Comparison of ENCODE assay signal across 21 mouse cellular contexts in genomic region chr1:42788413-42788812, GRCm38 (mm10).
DNase-seq lines count a peak whose midpoint lies in the region; TF ChIP-seq lines count a peak whose summit lies in the region.
"Had no signal": no experiment of that assay in that cellular context is flagged by ENCODE, and none has a peak within 500 bp of the region (broad histone marks: within the 10 kb centered on the region; RNA-seq: fewer than 3 reads in every experiment).

No protein-coding gene starts in this region.

- DNase-seq in heart, embryonic 10.5 days (ENCODE audit: low spot score), result peak; percentile 60
- no peak for DNase-seq in heart, postnatal 14 days
- no peak for DNase-seq in left cerebral cortex, adult 2 months (ENCODE audit: extremely low spot score in 1 of 2, low spot score in 2 of 2)
- no peak for DNase-seq in left cerebral cortex, adult 9 months (ENCODE audit: low spot score in 2 of 2)
- no peak for DNase-seq in left cerebral cortex, postnatal 25 days (ENCODE audit: low spot score in 2 of 2)
- DNase-seq: adrenal gland, adult 8-10 months; adrenal gland, postnatal 25 days; B cell, adult 2 months; cerebellum, adult 18-20 months; cerebellum, adult 9-10 months; cerebellum, postnatal 14 days; forebrain, postnatal 0 days; gastrocnemius, postnatal 10 days; gastrocnemius, postnatal 36 days; heart, adult 2 months; heart, postnatal 36 days had no signal

- H3K27me3 ChIP-seq in heart, embryonic 10.5 days (ENCODE audit: insufficient read depth, poor library complexity, severe bottlenecking), result no peaks in the 10 kb centered on the region
- H3K27me3 ChIP-seq: embryonic facial prominence, embryonic 12.5 days; embryonic facial prominence, embryonic 15.5 days; hindbrain, embryonic 13.5 days had no signal

- 64% methylated on average over 6 of the region's 6 CpGs for WGBS in heart, embryonic 10.5 days

- no peaks in the 10 kb centered on the region for H3K36me3 ChIP-seq in heart, embryonic 10.5 days
- H3K36me3 ChIP-seq: embryonic facial prominence, embryonic 12.5 days; embryonic facial prominence, embryonic 15.5 days; hindbrain, embryonic 10.5 days; hindbrain, embryonic 13.5 days had no signal

- intact Hi-C loops in heart, postnatal 14 days (cut with DNase I), result no loop called here
- intact Hi-C loops in left cerebral cortex, adult 2 months (cut with DNase I), result loop anchor here (5.0 to 10.0 kb wide), 2 partner anchors 1514 to 1901 kb away; no protein-coding TSS in a partner anchor
- intact Hi-C loops in left cerebral cortex, postnatal 25 days (cut with DNase I), result no loop called here

- H3K4me1 ChIP-seq in heart, embryonic 10.5 days, result no peaks in the 10 kb centered on the region
- no peaks in the 10 kb centered on the region for H3K4me1 ChIP-seq in cortical plate, adult 2 months (ENCODE audit: control insufficient read depth, insufficient read depth, low read length)
- H3K4me1 ChIP-seq: embryonic facial prominence, embryonic 12.5 days; embryonic facial prominence, embryonic 15.5 days; hindbrain, embryonic 13.5 days had no signal

- peak; percentile 24 for TF ChIP-seq CTCF in left cerebral cortex, adult 2 months (IDR thresholded peaks at IDR 0.05)
- TF ChIP-seq CTCF in cortical plate, adult 2 months (IDR thresholded peaks at IDR 0.05; ENCODE audit: extremely low read depth, insufficient read depth, low read length), result peak; percentile 36

- no peaks in the 10 kb centered on the region for H3K9me3 ChIP-seq in heart, embryonic 10.5 days
- H3K9me3 ChIP-seq: embryonic facial prominence, embryonic 12.5 days; embryonic facial prominence, embryonic 15.5 days had no signal

- no peak for TF ChIP-seq POLR2A in cortical plate, adult 2 months (IDR thresholded peaks at IDR 0.05; ENCODE audit: extremely low read depth, insufficient read depth, low read length)

- no peak overlapping the region for H3K27ac ChIP-seq in heart, embryonic 10.5 days
- no peak overlapping the region for H3K27ac ChIP-seq in left cerebral cortex, adult 2 months
- H3K27ac ChIP-seq in cortical plate, adult 2 months (ENCODE audit: insufficient read depth, low read length), result no peak overlapping the region
- H3K27ac ChIP-seq: embryonic facial prominence, embryonic 12.5 days; embryonic facial prominence, embryonic 15.5 days; heart, adult 2 months; hindbrain, embryonic 10.5 days; hindbrain, embryonic 13.5 days had no signal

- H3K4me3 ChIP-seq in heart, embryonic 10.5 days, result no peak overlapping the region
- H3K4me3 ChIP-seq in left cerebral cortex, adult 2 months, result no peak overlapping the region
- no peak overlapping the region for H3K4me3 ChIP-seq in cortical plate, adult 2 months (ENCODE audit: insufficient read depth, low read length)
- H3K4me3 ChIP-seq: embryonic facial prominence, embryonic 12.5 days; embryonic facial prominence, embryonic 15.5 days; heart, adult 2 months; hindbrain, embryonic 10.5 days; hindbrain, embryonic 13.5 days had no signal
